Mouse (Mus musculus): ENCODE results near the gene Cped1. TPM values are rescaled to one million over a fixed set of nuclear protein-coding genes. Genes with fewer than 3 reads are reported as not detected.

Cped1 gene
- 22.3 and 23.0 TPM in 2 replicates for polyA plus RNA-seq (2015; fragmentation: Nextera tagmentation; extraction: Ambion mirVana)

DNA sequence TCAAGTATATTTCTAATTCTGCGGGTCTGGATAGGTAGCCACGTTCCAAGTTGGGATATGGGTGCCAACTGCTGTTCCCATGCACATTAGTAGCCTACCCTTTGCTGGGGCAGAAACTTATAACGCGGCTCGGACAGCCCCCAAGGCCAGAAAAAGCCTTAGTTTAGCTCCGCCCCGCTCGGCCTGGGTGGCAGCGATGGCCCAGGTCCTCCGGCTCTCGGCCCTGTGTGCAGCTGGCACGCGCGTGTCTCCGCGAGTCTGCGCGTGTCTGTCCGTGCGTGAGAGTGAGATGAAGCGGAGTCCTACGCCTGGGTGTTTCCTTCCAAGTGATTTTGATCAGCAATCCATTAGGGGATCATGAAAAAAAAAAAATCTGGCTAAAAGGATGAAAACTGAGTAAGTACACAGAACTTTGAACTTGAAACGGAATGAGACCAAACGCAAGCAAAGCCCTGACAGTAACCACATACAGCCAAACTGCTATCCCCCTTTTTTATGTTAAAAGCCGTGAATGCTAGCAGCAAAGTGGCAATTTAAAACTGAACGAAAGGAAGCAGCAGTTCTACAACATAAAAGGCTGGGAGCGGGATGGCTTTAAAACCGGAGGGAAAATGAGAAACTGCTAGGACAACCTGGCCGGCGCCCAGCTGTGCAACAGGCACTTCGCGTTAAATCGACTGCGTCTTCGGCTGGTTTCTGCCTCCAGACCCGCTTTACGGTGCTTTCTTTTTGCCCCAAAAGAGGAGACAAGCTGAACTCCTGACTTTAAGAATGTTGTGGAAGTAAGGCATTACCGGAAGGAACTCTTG is at the start of gene Cped1:
Gene Cped1 (plus strand): TSS at position 185 of the 809 bp plus-strand sequence.
- Histone ChIP-seq H3K4me3 (replicated peaks; ENCODE audit: low read depth, low read length) (peak within 1 kb of the TSS; percentile 49), H3K27me3 (ENCODE audit: insufficient read depth, low read length) (no peaks in the 10 kb centered on the region), H3K4me2 (ENCODE audit: low read length) (peak within 1 kb of the TSS; percentile 87), H3K9me3 (replicated peaks; ENCODE audit: low read length) (no peaks in the 10 kb centered on the region), H3K27ac (peak within 1 kb of the TSS; percentile 68), H3K36me3 (ENCODE audit: insufficient read depth, low read length) (no peaks in the 10 kb centered on the region), H3K4me1 (replicated peaks; ENCODE audit: insufficient read depth, low read length) (no peaks in the 10 kb centered on the region), H3K9ac (ENCODE audit: low read depth, low read length) (peak within 1 kb of the TSS; percentile 40)
- peak; percentile 74 for ATAC-seq (replicated peaks; ENCODE audit: low FRiP score, low read depth)
- no peak for TF ChIP-seq CTCF (IDR thresholded peaks at IDR 0.05; ENCODE audit: low read depth)
- DNase-seq (ENCODE audit: low spot score) = peak; percentile 83
- under 1% methylated on average over 38 of the region's 38 CpGs for WGBS

- no peaks in the 10 kb centered on the region for H3K4me1 ChIP-seq (replicated peaks; ENCODE audit: insufficient read depth, low read length)
- DNase-seq (ENCODE audit: low spot score) = no peak
- TF ChIP-seq CTCF (IDR thresholded peaks at IDR 0.05; ENCODE audit: low read depth) = no peak
- no peaks in the 10 kb centered on the region for H3K9me3 ChIP-seq (replicated peaks; ENCODE audit: low read length)
- H3K27ac ChIP-seq = no peak overlapping the region
- H3K4me3 ChIP-seq (replicated peaks; ENCODE audit: low read depth, low read length) = no peak overlapping the region
- H3K9ac ChIP-seq (ENCODE audit: low read depth, low read length) = no peak overlapping the region
- WGBS = 81% methylated on average over 4 of the region's 4 CpGs
- H3K27me3 ChIP-seq (ENCODE audit: insufficient read depth, low read length) = no peaks in the 10 kb centered on the region
- ATAC-seq (replicated peaks; ENCODE audit: low FRiP score, low read depth) = no peak
- no peak overlapping the region for H3K4me2 ChIP-seq (ENCODE audit: low read length)
- no peaks in the 10 kb centered on the region for H3K36me3 ChIP-seq (ENCODE audit: insufficient read depth, low read length)
Observed at GRCm38 (mm10) chr6:21937981-21938635, 47.6 kb upstream of the Cped1 start.

DNA sequence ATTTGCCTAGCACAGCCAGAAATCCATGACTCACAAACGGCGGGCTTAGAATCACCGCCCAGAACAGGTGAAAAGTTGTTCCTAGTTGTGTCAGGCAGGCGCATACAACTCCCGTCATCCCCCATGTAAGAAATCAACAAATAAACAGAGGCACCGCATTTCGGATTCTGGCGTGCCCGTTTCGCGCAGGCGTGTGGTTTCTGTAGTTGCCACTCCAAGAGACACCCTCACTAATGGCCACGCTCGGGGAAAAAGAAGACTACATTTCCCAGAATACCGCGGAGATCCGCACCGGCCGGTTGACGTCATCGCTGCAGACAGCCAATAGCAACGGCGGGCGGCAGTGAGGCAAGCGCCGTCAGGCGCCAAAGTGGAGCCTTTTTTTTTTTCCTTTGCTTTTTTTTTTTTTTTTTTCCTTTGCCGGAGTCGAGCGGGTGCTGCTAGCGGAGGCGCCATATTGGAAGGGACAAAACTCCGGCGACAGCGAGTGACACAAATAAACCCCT is 36.4 kb upstream of the Cped1 start, which contains the start of gene Ing3:
Gene Ing3 (plus strand): TSS at position 346 of the 506 bp plus-strand sequence.
- under 1% methylated on average over 35 of the region's 35 CpGs for WGBS
- TF ChIP-seq CTCF (IDR thresholded peaks at IDR 0.05; ENCODE audit: low read depth) = no peak
- H3K27ac ChIP-seq = peak within 1 kb of the TSS; percentile 98

DNA sequence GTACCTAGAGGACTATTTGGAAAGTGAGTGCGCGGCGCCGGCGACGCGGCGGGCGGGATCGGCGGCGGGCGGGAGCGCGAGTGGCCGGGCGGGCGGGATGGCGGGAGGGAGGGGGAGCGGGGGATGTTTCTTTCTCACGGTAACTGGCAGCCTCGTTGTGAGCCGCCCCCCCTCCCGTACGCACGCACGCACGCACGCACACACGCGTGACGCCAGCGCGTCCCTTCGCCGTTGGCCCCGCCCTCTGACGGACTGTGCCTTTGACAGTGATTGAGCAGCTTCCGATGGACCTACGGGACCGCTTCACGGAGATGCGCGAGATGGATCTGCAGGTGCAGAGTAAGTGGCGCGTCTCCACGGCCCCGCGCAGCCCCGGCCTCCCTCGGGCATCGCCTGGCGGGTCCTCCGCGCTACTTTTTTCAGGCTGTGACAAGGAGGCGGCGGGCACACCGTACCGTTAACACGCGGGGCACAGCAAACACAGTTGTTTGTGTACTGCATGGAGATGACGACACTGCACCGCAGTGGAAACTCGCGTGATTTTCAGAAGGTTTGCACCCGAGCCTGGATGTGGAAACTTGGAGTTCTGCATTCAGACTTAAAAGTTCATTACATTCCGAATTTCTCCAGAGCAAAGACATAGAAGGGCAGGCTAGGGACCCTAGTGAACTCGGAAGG is 35.8 kb upstream of the Cped1 start:
- no peak for TF ChIP-seq CTCF (IDR thresholded peaks at IDR 0.05; ENCODE audit: low read depth)
- H3K9ac ChIP-seq (ENCODE audit: low read depth, low read length) = peak overlapping the region; percentile 77
- peak; percentile 96 for ATAC-seq (replicated peaks; ENCODE audit: low FRiP score, low read depth)
- peak overlapping the region; percentile 98 for H3K27ac ChIP-seq
- no peaks in the 10 kb centered on the region for H3K27me3 ChIP-seq (ENCODE audit: insufficient read depth, low read length)
- H3K4me1 ChIP-seq (replicated peaks; ENCODE audit: insufficient read depth, low read length) = no peaks in the 10 kb centered on the region
- H3K36me3 ChIP-seq (ENCODE audit: insufficient read depth, low read length) = 0 out of 2 replicates have a peak, but pooled peaks cover 11% of the 10 kb centered on the region
- under 1% methylated on average over 59 of the region's 68 CpGs for WGBS
- H3K4me2 ChIP-seq (ENCODE audit: low read length) = peak overlapping the region; percentile 60
- peak; percentile 97 for DNase-seq (ENCODE audit: low spot score)
- H3K4me3 ChIP-seq (replicated peaks; ENCODE audit: low read depth, low read length) = peak overlapping the region; percentile 70
- H3K9me3 ChIP-seq (replicated peaks; ENCODE audit: low read length) = no peaks in the 10 kb centered on the region

More for the DNA sequence above, 36.4 kb upstream of the Cped1 start, which contains the start of gene Ing3:
- Histone ChIP-seq H3K4me1 (replicated peaks; ENCODE audit: insufficient read depth, low read length) (no peaks in the 10 kb centered on the region), H3K36me3 (ENCODE audit: insufficient read depth, low read length) (0 out of 2 replicates have a peak, but pooled peaks cover 7% of the 10 kb centered on the region), H3K9me3 (replicated peaks; ENCODE audit: low read length) (no peaks in the 10 kb centered on the region), H3K27me3 (ENCODE audit: insufficient read depth, low read length) (no peaks in the 10 kb centered on the region), H3K9ac (ENCODE audit: low read depth, low read length) (peak within 1 kb of the TSS; percentile 77), H3K4me2 (ENCODE audit: low read length) (peak within 1 kb of the TSS; percentile 60), H3K4me3 (replicated peaks; ENCODE audit: low read depth, low read length) (peak within 1 kb of the TSS; percentile 70)
- peak; percentile 98 for ATAC-seq (replicated peaks; ENCODE audit: low FRiP score, low read depth)
- DNase-seq (ENCODE audit: low spot score) = peak; percentile 99

DNA sequence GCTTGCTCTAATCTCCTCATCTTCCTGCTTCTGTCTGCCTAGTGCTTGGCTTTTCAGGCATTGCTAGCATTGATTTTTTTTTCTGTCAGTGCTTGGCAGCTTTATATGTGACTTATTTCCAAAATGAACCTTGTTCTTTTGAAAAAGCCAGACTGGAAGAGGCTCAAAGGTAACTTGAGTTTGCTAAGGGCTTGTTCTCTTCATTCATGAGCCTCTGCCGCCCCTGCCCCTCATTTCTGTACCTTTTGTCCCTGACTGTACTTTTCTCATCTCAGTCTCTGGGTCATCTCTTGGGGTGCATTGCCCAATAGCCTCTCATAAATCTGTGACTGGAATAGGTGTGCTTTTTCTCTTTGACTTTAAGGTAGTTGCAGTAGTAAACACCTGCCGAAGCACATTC is 35.0 kb upstream of the Cped1 start:
- peaks cover 17% of the 10 kb centered on the region; the same call in 1 of the 2 replicates for H3K36me3 ChIP-seq (ENCODE audit: insufficient read depth, low read length)
- no peak for ATAC-seq (replicated peaks; ENCODE audit: low FRiP score, low read depth)
- H3K4me1 ChIP-seq (replicated peaks; ENCODE audit: insufficient read depth, low read length) = no peaks in the 10 kb centered on the region
- H3K9ac ChIP-seq (ENCODE audit: low read depth, low read length) = peak overlapping the region; percentile 77
- peak; percentile 31 for DNase-seq (ENCODE audit: low spot score)
- H3K4me2 ChIP-seq (ENCODE audit: low read length) = peak overlapping the region; percentile 60
- H3K4me3 ChIP-seq (replicated peaks; ENCODE audit: low read depth, low read length) = peak overlapping the region; percentile 70
- TF ChIP-seq CTCF (IDR thresholded peaks at IDR 0.05; ENCODE audit: low read depth) = no peak
- H3K27me3 ChIP-seq (ENCODE audit: insufficient read depth, low read length) = no peaks in the 10 kb centered on the region
- no peaks in the 10 kb centered on the region for H3K9me3 ChIP-seq (replicated peaks; ENCODE audit: low read length)
- H3K27ac ChIP-seq = peak overlapping the region; percentile 98
- 60% methylated on average over 2 of the region's 2 CpGs for WGBS

GRCm38 (mm10) chr6:21955468-21955867 is 30.2 kb upstream of the Cped1 start:
- WGBS = 90% methylated on average over 4 of the region's 4 CpGs
- no peaks in the 10 kb centered on the region for H3K4me1 ChIP-seq (replicated peaks; ENCODE audit: insufficient read depth, low read length)

More at GRCm38 (mm10) chr6:21955468-21955867, 30.2 kb upstream of the Cped1 start:
- peaks cover 27% of the 10 kb centered on the region; the same call in 1 of the 2 replicates for H3K36me3 ChIP-seq (ENCODE audit: insufficient read depth, low read length)
- no peak for DNase-seq (ENCODE audit: low spot score)
- no peak for ATAC-seq (replicated peaks; ENCODE audit: low FRiP score, low read depth)
- H3K27ac ChIP-seq = no peak overlapping the region
- no peaks in the 10 kb centered on the region for H3K27me3 ChIP-seq (ENCODE audit: insufficient read depth, low read length)
- no peak overlapping the region for H3K4me2 ChIP-seq (ENCODE audit: low read length)
- no peak for TF ChIP-seq CTCF (IDR thresholded peaks at IDR 0.05; ENCODE audit: low read depth)
- no peak overlapping the region for H3K4me3 ChIP-seq (replicated peaks; ENCODE audit: low read depth, low read length)
- H3K9me3 ChIP-seq (replicated peaks; ENCODE audit: low read length) = no peaks in the 10 kb centered on the region
- no peak overlapping the region for H3K9ac ChIP-seq (ENCODE audit: low read depth, low read length)

All from kidney, postnatal 0 days (tissue).